Mouse (Mus musculus) gastrocnemius, adult 2 months (tissue): ENCODE measurements around the gene Psenen. TPM values are rescaled to one million over a fixed set of nuclear protein-coding genes. Genes with fewer than 3 reads are reported as not detected.

Experiments
- DNase-seq: peaks from one replicate; pipeline ENCODE4 v3.0.0; 2022
- H3K27ac ChIP-seq: fragments of 200-600 bp; 2 replicates; pipeline ENCODE4 v1.8.1; 2022; ENCODE audit warnings: mild to moderate bottlenecking
- H3K4me3 ChIP-seq: fragments of 200-600 bp; 2 replicates; pipeline ENCODE4 v1.8.1; 2022; ENCODE audit warnings: mild to moderate bottlenecking, moderate library complexity
- CTCF ChIP-seq: fragments of 200-600 bp; IDR thresholded peaks from 2 replicates; pipeline ENCODE4 v1.8.1; 2022; ENCODE audit warnings: antibody characterized with exemption, mild to moderate bottlenecking, moderate library complexity
- intact Hi-C: fragments of 180-260 bp; cut with DNase I; formaldehyde crosslinking; loops from one replicate; pipeline ENCODE4 v1.15.1; 2025
- total RNA-seq, 2 experiments: library from RNA; stranded (reverse); gene quantifications; 2 replicates each; pipeline ENCODE4 v1.2.3; 2021

Psenen gene
- total RNA-seq, 2 experiments from 2014 or later: 116 to 123 TPM

DNA sequence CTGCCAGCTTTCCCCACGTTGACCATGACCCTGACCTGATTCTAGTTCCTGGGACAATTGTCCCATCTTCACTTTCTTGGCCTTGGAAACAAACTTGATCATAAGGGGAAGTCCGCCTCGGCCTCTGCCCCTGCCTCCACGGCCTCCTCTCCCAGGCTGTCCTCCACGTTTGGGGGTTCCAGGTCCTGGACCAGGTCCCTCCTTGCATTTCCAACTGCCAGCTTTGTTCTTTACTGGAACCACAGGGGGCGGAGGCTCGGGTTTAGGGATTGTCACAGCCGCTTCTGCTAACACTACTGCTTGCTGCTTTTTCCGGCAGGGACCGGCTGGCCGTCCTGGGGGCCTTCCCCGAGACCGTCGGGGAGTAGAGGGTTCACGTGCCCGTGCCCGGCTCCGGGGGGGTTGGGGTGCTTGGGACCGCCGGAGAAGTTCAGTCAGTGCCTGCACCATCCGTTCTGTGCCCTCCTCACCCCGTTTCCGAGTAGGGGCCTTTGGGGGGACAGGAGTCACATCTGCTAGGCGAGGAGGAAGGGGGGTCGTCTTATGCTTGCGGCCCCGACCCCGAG lies 23.1 kb upstream of the Psenen start:
- intact Hi-C loops: no loop called here
- peak overlapping the region; percentile 98 for H3K4me3 ChIP-seq

GRCm38 (mm10) chr7:30585170-30585569 lies 21.7 kb upstream of the Psenen start:
- Histone ChIP-seq H3K4me3 (no peak overlapping the region), H3K27ac (no peak overlapping the region)
- DNase-seq: no peak
- TF ChIP-seq CTCF: no peak
- intact Hi-C loops: no loop called here

More for the DNA sequence above, 23.1 kb upstream of the Psenen start:
- no peak for TF ChIP-seq CTCF
- no peak for DNase-seq
- H3K27ac ChIP-seq: no peak overlapping the region

- DNase-seq: no peak
- TF ChIP-seq CTCF: no peak
- Histone ChIP-seq H3K27ac (no peak overlapping the region), H3K4me3 (no peak overlapping the region)
- intact Hi-C loops: no loop called here
Measured at GRCm38 (mm10) chr7:30584339-30584738, 20.9 kb upstream of the Psenen start.

- intact Hi-C loops: no loop called here
- no peak for DNase-seq
- no peak for TF ChIP-seq CTCF
- no peak overlapping the region for H3K27ac ChIP-seq
- H3K4me3 ChIP-seq: no peak overlapping the region
Measured at GRCm38 (mm10) chr7:30581547-30581946, 18.1 kb upstream of the Psenen start.

GRCm38 (mm10) chr7:30579950-30580349 lies 16.5 kb upstream of the Psenen start:
- Histone ChIP-seq H3K4me3 (no peak overlapping the region), H3K27ac (no peak overlapping the region)
- TF ChIP-seq CTCF: no peak
- intact Hi-C loops: no loop called here
- DNase-seq: no peak

DNA sequence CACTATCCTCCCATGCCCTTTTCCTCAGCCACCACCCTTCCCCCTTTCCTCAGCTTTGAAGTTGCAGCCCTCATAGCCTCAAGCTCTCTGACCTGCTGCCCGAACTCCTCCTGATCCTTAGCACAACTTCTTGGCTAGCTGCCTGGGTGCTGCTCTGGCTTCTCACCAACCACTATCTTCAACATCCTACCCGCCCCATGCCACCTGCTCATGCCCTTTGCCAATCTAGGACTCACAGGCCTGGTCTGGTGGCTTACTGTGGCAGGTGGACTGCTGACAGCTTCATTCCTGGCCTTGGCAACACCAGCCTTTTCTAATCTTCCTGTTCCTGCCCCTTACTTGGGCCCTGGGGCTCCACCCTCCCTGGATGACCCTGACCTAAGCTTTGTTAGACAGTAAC lies 9.5 kb upstream of the Psenen start:
- Histone ChIP-seq H3K4me3 (no peak overlapping the region), H3K27ac (peak overlapping the region; percentile 88)
- TF ChIP-seq CTCF: no peak
- peak; percentile 94 for DNase-seq
- intact Hi-C loops: no loop called here

GRCm38 (mm10) chr7:30572389-30572788 lies 9.0 kb upstream of the Psenen start:
- DNase-seq: no peak
- TF ChIP-seq CTCF: no peak
- H3K4me3 ChIP-seq: no peak overlapping the region
- H3K27ac ChIP-seq: peak overlapping the region; percentile 88
- intact Hi-C loops: no loop called here

DNA sequence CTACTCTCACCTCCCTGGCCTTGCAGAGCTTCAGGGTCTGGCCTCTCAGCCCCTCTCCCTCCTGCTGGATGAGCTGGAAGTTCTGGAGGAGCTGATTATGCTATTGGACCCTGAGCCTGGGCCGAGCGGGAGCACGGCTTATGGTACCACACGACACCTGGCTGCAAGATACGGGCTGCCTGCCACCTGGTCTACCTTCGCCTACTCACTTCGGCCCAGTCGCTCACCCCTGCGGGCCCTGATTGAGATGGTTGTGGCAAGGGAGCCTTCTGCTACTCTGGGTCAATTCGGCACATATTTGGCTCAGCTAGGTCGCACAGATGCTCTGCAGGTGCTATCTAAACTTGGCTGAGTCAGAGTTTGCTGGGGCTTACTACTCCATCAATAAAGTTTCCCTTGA lies 4.1 kb upstream of the Psenen start:
- DNase-seq: no peak
- no peak for TF ChIP-seq CTCF
- intact Hi-C loops: no loop called here
- H3K4me3 ChIP-seq: no peak overlapping the region
- no peak overlapping the region for H3K27ac ChIP-seq

DNA sequence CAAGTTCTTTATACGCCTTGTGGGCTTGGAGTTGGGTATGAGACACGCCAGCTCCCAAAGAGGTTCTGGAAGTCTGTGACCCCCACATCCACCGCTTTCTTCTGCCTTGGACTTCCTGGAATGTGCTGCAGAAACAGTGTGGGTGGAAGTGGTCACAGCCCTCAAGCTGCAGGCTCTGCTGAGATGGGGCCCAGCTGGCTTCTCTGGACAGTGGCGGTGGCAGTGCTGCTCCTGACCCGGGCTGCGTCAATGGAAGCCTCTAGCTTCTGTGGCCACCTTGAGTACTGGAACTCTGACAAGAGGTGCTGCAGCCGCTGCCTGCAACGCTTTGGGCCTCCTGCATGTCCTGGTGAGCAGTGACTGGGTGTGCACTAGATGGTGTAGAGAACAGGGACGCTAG lies 2.6 kb upstream of the Psenen start:
- TF ChIP-seq CTCF: no peak
- no peak overlapping the region for H3K4me3 ChIP-seq
- intact Hi-C loops: no loop called here
- no peak overlapping the region for H3K27ac ChIP-seq
- no peak for DNase-seq

GRCm38 (mm10) chr7:30564970-30565571 lies 1.6 kb upstream of the Psenen start, which contains the start of gene Igflr1:
Gene Igflr1 (plus strand): TSS chr7:30565427.
- H3K4me3 ChIP-seq: no peak within 1 kb of the TSS
- intact Hi-C loops: no loop called here

DNA sequence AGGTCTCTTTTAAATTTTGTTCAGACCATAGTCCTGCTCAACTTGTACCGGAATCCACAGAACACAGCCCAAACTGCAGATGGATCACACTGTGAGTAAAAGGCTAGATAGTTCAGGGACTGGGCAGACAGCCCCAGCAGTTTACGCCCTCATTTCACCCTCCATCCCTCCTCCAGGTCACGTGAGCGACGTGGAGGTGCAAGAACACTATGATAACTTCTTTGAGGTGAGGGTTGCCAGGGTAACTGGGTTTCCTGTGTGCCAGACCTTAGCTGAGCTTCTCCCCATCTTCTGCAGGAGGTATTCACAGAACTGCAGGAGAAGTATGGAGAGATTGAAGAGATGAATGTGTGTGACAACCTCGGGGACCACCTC lies 466 bp upstream of the Psenen start:
- Histone ChIP-seq H3K4me3 (peak overlapping the region; percentile 89), H3K27ac (peak overlapping the region; percentile 99)
- no peak for TF ChIP-seq CTCF
- intact Hi-C loops: no loop called here
- DNase-seq: no peak

More at GRCm38 (mm10) chr7:30564970-30565571, 1.6 kb upstream of the Psenen start, which contains the start of gene Igflr1:
- no peak for DNase-seq
- no peak within 1 kb of the TSS for H3K27ac ChIP-seq
- no peak for TF ChIP-seq CTCF

DNA sequence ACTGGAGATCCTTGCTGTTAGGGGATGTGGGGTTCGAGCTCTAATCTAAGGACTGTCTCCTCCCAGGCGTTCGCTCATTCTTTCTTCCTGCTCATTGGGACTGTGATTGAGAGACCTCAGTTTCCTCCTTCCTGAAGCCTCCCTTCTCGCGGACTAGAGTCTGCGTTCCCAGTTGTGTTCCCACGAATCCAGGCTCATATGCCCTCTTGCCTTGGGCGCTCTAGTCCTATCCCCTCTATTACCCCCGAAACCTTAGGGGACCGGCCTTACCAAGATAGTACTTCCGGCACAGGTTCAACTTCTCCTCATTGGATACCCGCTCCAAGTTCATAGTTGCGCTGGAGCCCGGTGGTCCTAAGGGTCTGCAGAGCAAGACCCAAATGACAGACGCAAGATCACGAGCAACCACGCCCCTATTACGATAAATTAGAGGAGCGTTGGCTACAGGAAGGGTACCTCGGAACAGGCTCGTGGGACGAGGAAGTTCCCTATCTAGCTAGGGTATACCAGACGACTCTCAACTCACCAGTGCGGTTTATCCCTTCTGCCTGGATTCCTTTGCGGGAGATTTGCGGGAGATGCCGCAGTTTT lies 806 bp downstream of the Psenen start:
- intact Hi-C loops: no loop called here
- peak overlapping the region; percentile 99 for H3K27ac ChIP-seq

DNA sequence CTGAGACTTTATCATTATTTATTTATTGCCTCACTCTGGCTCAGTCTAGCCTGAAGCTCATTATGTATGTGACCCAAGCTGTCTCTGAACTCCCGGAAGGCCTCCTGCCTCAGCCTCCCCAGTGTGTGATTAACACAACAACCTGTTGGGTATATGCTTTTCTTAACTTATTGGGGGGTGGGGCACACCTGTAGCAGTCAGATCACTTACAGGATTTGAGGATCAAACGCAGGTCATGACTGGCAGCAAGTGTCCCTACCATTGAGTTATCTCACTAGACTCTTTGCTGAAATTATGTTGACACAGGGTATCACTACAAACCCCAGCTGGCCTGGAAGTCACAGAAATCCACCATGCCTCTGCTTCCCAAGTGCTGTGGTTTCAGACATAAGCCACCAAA lies 3.1 kb downstream of the Psenen start:
- DNase-seq: no peak
- TF ChIP-seq CTCF: no peak
- Histone ChIP-seq H3K27ac (peak overlapping the region; percentile 90), H3K4me3 (peak overlapping the region; percentile 69)
- intact Hi-C loops: no loop called here

More for the DNA sequence above, 806 bp downstream of the Psenen start:
- no peak for DNase-seq
- peak overlapping the region; percentile 89 for H3K4me3 ChIP-seq
- TF ChIP-seq CTCF: no peak
